Mouse (Mus musculus): ENCODE measurements at regions not wholly inside any gene's neighbourhood (a gene's known extent, or its start where the extent isn't known, plus 50 kb on each side); places are given as distances from the start of the nearest gene placed in this dataset.

DNA sequence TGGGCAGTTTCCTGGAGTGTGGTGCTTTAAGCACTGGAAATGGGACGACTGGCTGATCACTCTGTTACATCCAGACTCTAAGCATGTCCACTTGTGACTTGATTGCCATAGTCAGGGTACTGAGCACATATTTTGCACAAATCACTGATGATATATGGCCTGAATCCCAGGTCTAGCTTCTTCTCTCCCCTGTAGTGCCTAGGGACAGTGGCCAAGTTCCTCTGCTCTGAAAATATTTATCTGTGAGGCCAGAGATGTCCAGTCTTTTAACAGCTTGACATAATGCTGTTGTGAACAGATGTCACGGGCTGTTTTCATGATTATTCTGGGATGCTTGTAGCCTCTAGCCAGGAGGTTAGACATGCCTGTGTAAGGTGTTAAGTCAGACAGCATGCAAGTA is 115.5 kb downstream of the Nucb2 start:
- TF ChIP-seq POLR2A (IDR thresholded peaks at IDR 0.05; ENCODE audit: insufficient read depth, low read depth, low read length) (no peak), CTCF (IDR thresholded peaks at IDR 0.05) (no peak)

All from heart, adult 2 months (tissue).